Mouse (Mus musculus) lung, adult 2 months (tissue): ENCODE measurements around the gene Usp53.

ENCODE experiments used
- CTCF ChIP-seq: fragments of 200-500 bp; IDR thresholded peaks from 2 replicates; pipeline ENCODE4 v1.5.1; 2011; ENCODE audit warnings: mild to moderate bottlenecking, low read length, control low read depth; ENCODE audit not compliant: insufficient read depth
- POLR2A ChIP-seq: fragments of 200-500 bp; IDR thresholded peaks from 2 replicates; pipeline ENCODE4 v1.6.1; 2011; ENCODE audit warnings: low read depth, mild to moderate bottlenecking, control low read depth, low read length, borderline replicate concordance; ENCODE audit errors: extremely low read depth

DNA sequence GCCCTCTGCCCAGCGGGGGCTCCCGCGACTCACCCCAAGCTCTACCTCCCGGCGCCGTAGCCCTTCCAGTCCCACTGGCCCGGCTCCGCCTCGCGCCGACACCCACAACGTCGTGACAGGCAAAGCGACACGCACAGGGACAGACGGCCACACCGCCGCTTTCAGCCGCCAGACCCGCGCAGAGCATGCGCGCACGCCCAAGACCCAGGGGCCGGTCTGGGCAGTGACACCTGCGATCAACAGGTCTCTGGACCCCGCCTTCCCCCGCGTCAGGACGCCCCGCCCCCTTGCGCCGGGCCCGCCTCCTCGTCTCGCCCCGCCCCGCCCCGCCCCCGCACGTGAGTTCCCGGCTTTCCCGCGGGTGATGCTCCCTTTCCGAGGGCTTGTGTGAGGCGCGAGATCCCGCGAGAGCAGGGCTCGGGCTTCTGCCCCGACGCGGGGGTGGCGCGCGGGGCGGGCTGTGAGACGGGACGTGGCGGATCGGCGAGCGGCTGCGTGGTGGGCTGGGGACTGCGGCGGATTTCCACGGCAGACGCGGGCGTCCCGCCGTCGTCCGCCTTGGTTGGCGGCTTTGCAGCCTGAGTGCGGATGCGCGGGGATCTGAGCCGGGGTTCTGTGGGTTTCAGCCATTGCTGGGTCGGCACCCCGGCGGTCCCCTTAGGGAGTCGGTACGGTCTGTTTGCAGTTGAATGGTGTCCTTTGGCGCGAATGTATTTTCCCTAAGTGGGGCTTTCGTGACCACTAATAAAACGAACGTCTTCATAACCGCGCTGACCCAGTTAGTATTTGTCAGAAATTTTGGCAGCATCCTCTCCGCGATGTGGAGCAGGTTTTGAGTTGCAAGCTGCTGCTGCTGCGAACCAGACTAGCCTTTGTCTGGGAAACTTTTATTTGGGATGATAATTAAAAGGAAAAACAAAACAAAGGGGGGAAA is at the start of gene Usp53:
- TF ChIP-seq POLR2A (peak; percentile 82), CTCF (no peak)
